Mouse (Mus musculus) 416B (cell line): ENCODE measurements at regions not wholly inside any gene's neighbourhood (a gene's known extent, or its start where the extent isn't known, plus 50 kb on each side); places are given as distances from the start of the nearest gene placed in this dataset.

Experiments
- DNase-seq: peaks from one replicate; pipeline ENCODE4 v3.0.0; 2011; ENCODE audit warnings: low read depth

DNA sequence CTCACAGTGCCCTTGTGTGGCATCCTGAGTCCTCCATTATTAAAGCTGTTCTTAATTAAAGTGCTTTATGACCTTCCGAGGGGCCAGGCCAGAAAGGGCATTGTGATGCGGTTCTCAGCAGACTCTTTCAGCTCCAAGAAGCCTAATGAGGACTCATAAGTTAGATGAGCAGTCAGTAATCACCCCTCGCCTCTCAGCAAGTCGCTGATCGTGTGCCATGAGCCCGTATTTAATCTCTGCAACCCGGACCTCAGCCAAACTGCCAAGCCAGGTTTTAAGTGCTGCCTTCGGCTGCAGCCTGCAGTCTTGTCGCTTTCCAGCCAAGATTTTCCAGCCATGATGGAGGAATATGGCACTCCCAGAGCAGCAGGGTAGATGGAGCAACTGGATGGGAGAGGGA is 56.1 kb upstream of the Rbfox1 start:
- DNase-seq: no peak

DNA sequence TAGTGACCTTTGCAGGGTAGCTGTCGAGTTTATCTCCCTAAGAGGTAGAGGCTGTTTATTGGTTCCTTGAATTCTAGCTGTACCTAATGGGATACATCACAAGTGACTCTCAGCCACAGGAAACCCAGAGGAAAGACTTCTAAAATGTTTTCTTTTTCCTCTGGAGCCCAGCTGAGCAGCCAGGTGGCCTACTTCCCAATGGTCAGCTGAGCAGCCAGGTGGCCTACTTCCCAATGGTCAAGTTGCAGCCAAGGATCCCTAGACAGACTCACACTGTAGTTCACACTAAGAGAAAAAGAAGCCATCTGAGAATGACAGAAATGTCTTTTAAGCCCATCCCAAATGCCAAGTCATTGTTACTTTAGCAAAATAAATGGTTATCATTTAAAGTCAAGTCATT is 61.8 kb upstream of the Rbfox1 start:
- DNase-seq: no peak

DNA sequence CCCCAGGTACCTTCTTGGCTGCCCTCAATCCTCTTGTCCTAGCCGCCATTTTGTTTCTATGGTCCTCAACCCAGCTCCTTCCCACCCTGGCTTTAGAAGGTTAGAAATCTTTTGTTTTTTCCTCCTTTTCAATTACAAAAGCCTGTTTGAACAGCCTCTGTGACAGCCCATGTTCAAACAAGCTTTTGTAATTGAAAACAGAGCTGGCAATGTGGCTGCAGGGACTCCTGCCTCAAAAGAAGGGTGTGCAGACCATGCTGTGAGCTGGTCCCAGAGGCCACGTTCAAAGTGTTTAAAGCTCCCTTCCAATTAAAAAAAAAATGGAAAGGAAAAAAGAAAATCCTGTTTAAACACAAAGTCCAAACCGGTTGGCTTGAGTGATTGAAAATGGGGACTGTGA is 68.0 kb upstream of the Rbfox1 start:
- DNase-seq: no peak

DNA sequence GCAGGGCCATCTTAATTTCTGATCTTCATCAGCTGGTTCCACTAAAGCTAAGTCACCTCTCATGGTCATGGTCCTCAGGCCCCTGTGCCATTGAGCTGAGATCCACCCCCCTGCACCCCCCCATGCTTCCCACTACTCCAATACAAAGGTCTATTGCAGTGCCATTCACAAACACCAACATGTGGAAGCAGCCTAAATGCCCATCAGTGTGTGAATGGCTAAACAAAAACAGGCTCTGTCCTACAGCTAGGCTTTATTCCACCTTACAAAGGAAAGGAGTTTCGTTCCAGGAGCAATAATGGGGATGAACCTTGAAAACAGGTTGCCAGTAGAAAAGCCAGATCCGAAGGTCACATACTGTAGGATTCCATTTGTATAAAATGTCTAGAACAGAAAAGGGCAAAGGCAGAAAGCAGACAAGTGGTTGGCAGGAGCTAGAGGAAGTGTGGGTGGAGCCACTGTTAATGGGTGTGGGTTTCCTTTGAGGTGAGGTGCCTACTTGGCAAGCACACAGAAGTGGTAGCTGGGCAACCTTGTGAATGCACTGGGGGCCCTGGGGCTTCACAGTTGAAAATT is 72.8 kb upstream of the Rbfox1 start:
- no peak for DNase-seq

DNA sequence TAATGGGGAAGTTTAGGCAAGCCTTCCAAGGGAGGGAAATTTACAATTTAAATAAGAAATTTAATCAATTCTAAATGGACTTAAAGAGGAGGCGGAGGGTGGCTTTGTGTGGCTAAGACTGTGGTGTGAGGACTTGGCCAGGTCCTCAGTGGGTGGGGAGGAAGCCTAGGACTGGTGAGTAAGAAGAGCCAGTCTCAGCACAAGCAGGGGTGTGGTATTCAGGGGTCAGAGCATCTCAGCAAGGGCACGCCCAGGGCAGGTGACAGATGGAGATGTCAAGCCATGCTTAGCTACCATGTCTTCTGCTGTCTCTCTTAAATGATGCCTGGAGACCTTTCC is 73.5 kb upstream of the Rbfox1 start:
- no peak for DNase-seq

DNA sequence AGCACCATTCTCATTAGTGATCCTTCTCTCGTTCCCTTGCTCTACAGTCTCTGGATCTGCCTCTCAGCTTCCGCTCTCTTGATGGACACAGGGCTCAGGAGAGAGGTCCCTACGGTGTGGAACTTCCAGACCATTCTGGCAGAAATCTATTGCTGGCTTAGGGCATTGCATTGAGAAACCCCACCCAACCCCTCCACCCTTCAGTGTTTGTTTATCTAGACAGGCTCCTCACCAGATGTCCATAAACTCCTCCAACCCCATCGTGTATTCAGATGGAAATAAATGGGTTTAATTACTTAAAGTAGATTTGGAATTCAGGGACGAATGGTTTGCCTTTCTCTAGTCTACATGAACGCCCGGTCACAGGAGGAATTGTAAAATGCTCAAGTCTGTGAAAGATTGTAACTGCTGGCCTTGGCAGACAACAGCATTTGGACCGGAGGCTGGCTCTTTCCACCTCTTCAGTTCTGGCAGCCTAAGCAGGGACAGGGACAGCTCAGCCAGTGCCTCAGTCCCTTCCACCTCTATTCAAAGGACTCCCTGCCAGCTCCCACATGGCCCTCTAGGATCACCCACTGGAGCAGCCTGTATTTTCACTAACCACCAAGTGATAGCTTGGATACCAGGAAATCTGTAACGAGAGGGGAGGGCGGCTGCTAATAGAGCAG is 74.0 kb upstream of the Rbfox1 start:
- DNase-seq: no peak

DNA sequence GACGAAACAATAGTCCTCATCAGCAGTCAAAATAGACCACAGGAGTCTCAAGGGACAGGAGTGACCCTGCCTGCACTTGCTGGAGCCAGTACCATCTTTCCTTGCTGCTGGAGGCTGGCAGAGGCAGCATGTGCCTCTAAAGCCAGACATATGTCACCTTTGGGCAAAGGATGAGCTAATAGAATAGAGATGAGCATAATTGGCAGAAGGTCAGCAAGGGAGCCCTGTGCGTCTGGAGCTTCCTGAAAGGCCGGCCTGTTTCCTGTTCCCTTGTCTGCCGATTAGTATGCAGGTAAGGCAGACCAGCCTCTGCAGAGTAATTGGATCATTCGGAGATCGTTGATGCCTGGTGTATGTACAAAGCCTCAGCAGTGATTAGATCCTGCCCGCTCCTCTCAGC is 87.0 kb upstream of the Rbfox1 start:
- no peak for DNase-seq

DNA sequence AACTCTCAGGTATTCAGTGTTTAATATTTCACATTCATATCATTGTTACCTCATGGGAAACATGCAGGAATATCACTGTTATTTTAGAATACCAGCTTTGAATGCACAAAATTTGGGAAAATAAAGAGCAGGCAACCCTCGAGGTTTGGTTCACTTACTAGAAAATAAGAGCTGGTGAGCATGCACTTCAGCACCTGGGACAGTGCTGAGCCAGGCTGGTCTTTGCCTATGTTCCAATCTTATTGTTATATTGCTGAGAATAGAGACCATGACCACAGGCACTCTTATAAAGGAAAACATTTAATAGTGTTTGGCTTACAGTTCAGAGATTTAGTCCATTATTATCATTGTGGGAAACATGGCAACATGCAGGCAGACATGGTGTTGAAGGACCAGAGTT is 92.9 kb upstream of the Rbfox1 start:
- DNase-seq: no peak

DNA sequence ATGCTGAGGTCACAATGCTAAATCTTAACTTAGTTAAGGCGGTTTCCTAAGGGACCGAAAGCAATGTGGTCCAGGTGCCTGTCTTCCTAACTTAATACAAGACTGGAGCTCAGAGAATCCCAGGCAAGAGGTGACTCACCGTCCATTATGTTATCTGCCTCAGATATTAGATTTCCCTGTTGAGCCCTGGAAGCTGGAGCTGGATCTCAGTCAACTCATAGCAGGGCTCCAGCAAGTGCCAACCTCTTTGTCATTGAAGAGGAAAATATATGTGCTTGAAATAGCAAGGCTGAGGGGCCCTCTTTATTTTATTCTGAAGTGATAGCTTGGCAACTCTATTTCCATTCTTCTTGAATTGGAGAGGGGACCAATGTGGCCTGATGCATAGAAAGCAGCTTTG is 95.0 kb upstream of the Rbfox1 start:
- no peak for DNase-seq

DNA sequence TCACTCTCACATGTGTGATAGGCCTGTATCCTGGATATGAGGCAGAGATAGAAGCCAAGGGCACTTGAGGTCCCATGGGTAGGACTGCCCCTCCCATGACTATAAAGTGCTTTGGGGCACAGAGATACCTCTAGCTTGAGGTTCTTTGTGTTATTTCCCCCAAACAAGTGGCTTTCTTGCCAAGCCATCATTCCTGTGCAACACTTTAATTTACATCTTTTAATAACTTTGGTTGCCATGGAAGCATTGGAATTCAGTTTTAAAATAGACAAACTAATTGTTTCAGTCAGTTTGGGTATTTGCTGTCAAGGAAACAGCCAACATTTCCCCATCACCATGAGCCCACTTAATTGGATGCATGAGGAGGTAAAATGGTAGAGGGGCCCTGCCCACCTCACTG is 97.9 kb upstream of the Rbfox1 start:
- DNase-seq: no peak

DNA sequence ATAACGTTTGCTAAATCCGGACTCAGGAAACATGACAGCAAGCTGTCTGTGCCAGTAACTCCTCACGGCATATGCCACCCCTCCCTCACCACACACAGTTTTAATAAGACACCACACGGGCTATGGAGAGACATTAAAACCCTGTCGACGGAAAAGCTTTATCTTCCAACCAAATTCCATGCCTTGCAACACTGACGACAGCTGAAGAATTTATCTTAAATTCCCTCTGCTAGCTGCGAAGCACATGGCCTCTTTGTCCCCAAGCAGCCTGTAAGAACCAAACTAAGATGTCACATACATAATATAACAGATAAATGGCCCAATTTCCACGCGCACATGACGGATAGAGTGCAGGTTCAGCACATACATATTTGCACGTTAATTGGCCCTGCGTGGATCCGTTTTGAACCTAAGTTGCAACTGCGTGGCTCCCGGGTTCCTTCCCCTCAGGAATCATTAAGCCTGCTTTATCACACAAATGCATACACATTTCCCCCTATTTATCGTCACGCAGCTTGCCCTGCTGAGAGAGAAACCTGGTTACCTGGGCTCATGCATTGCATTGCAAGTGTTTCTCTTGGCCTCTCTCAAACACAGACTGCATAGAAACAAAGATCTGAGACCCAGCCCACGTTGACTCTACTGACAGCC is 118.3 kb upstream of the Rbfox1 start:
- no peak for DNase-seq

DNA sequence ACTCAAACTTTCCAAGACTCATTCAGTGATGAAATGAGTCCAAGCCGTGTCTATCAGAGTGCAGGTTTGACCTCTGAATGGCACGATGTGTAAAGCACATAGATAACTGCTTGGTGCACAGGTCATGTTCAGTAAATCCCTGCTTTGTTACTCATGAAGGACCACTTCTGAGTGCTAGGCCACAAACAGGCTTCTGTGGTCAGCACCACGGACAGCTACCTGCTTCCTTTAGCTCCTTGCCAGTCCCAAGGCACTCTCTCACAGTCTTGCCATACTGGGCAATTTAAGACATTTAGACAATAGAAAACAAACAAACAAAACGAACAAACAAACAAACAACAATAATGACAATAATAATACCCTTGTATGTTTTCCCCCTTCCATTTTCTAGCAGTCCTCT is 120.0 kb upstream of the Rbfox1 start:
- DNase-seq: peak; percentile 36

DNA sequence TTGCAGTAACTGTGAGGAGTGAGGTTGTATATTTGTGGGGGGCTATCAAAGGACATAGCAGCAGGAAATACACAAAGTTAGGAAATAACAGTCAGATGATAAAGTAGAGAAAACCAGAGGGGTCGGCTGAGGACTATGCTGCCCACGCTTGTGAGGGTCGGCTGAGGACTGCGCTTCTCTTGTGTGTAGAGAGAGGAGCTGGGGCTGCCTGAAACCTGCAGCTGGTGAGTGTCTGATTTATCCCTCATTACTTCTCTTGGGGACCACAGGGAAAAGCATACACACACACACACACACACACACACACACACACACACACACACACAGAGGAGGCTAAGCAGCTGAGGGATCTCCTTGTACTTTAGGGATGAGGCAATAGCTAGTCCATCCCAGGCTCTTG is 124.3 kb upstream of the Rbfox1 start:
- DNase-seq: no peak

DNA sequence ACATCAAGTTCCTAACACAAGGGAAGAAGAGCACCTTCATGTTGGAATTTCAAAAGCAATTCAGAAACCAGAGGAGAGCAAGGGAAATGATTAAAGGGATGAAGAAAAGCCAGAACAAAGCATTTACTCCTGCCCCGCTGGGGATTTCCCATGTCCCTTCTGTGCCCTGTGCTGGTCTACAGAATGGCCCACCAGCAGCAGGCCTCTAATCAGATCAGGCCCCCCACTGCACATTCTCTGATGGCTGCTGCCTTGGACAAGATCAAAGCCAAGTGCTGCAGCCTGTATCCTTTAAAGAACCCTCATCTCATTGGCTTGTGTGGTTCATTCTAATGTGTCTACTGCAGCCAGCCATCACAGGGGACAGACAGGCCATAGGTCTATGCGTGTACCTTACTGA is 126.1 kb upstream of the Rbfox1 start:
- DNase-seq: no peak

DNA sequence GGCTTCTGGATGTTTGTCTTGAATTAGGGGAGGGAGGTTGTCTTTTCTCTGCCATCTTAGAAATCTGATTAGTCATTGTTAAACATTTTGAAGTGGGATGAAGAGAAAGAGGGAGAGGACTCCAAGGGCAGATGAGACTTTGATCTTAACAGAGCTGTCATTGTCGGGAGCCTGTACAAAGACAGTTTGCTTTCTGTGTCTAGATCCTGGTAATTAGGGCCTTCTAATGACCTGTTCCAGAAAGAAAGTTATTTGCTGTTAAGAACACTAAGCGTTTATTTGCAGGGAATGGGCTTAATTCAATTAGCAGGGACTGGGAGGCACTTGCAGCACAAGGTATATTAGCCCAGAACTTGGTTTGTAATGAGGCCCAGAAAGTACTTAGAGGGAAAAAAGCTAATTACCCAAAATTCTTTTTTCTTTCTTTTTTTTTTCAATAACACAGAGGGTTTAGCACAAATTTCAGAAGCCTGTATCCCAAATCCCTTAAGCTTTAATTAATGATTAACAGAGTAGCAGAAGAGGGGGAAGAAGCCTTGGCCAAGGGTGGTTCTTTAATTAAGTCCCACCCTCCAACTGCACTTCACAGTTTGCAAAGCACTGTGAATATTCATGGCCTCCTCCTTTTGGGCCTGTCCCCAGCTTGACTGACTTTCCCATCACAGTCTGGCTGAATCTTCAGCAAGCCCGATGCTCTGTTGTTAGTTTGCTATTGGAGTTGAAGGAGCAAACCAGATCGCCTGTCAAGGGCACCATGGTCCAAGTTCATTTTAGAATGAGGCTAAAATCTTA is 142.2 kb upstream of the Rbfox1 start:
- no peak for DNase-seq

DNA sequence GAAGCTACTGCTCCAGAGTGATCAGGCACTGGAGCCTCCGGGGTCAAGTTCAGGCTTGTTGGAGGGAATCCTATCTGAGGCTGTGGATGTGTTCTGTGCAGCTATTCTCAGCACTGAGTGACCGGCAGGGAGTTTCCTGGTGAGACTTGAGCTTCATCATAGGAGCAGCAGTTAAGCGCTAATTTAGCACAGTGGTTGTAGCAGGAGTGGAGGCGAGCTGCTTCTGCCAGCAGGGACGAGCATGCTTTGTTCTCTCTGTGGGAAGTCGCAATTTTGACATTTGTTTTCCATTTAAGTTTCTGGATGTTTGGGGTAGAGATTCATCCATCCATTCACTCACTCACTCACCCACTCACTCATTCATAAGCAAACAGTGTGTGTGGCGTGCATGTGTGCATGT is 144.4 kb upstream of the Rbfox1 start:
- DNase-seq: no peak

DNA sequence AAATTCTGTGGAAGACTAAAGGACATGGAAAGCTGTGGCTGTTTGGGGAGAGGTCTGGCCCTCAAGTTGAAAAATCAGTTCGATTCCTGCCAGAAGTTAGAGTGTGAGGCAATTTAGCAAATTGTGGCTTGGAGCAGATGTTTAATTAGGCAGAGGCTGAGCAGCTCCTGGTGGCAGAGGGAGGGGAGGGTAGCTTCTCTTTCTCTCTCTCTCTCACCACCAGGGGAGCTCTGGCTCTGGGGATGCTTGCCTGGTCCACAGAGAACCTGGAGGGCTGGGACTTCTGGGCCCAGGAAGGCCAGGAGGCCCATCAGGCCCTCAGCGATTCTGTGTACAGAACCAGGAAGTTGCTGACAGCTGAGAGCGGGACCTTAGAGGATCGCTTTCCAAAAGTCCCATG is 151.5 kb upstream of the Rbfox1 start:
- DNase-seq: no peak

DNA sequence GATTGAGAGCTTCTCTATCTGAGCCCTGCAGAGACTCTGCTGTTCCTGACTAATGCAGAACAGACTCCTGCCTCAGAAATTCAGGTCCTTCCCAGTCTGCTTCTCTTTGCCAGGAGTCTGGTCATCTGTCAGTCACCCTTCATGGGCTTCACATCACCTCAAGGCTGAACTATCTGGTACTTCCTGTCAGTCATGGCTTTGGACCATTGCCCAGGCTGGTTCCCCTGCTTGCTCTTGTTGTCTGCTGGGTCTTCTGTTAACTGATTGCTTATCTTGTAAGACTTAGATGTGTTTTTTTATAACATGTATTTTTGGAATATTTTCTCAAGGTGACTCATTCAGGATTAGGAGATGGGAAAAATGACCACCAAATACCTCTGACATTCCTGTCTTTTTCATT is 162.6 kb upstream of the Rbfox1 start:
- no peak for DNase-seq

DNA sequence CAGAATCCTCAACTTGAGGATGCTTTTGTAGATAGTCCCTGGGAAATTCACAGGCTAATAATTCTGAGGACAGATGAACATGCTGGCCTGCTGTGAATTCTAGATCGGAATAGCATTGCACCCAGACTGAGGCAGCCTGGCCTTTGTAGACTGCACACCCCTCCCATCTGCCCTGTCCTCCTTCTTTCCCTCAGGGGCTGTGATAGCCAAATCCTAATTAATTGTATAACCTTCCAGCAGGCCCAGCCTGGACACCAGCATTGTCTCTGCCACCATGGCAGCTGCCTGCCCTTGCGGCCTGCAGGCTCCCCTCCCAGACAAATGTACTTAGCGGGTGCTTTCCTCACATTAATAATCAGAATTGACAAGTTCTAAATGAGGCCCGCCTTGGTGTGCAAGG is 171.7 kb upstream of the Rbfox1 start:
- DNase-seq: no peak

DNA sequence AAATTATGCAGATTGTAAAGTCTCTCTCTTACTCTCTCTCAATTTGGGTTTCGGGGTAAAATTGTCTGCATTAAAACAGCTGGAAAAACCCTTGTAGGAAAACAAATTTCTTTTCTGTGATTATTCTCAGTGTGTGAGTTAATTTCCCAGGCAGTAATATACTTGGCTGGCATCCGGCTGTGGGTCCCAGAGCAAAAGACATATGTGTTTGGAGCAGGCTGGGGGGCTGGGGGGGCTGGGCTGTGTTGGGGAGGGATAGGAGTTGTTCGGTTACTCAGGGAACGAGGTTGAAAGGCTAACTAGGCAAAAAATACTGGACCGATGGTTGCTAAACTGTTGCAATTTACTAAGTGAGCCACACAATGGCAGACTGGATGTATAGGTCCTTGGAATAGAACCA is 175.3 kb upstream of the Rbfox1 start:
- no peak for DNase-seq

DNA sequence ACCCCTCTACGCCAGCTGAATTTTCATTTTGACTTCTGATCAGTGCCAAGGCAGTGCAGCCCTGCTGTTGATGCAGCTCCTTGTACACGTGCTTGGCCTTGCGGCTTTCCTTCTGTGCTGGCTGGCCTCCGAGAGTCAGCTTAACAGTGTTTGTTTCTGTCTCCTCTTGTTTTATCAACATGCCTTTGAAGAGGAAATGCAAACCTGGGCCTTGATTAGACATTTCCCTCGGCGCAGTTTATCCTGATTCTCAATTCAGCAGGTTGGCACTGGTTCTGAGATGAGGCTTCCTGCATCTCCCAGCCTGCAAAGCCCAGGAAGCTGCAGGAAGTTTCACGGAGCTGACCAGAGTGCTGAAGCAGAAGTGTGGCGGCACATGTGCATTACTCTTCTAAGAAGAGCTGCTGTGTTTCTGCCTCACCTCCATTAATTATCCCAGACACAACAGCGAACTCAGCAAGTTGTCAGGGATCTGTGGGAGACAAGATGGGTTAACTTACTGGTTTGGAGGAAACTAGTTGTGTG is 184.4 kb upstream of the Rbfox1 start:
- DNase-seq: peak; percentile 9

DNA sequence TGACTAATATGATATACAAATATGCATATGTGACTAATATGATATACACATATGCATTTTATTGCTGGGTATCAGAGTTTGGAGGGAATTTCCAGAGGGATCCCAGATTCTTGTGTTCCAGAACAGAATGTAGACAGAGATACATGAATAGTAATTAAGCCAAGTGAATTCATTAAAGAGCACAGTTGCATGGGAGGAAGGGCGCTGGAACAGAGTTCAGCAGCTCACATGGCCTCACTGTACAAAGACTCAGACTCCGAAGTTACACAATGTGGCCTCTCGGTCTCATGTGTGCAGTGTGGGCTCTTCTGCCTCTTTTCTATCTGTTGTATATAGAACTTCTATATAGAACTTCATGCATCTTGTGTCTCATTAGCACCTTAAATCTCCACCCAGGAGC is 196.8 kb upstream of the Rbfox1 start:
- DNase-seq: no peak

DNA sequence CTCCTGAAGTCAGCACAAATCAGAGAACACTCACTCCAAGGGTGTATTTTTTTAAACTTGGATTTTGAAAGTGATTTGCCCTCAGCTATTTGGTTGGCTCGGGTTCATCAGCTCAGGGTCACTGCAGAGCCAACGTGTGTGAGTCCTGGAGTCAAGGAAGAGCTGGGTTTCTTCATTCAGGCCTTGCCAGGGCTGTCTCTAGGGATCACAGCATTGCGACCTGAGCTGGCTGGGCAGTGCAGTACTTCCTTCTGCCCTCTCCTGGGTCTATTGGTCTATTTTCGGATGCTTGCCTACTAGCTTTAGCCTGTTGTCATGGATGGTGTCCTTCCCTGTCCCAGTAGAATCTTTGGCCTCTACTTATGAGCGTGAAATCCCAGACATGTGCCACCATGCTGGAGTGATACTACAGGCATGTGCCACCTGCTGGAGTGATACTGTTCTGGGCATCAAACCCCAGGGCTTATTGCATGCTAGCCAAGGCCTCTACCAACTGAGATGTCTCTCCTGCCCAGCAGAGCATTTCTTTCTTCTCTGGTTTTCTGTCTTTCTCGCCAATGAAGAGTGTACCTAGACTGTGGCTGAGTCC is 211.7 kb upstream of the Rbfox1 start:
- no peak for DNase-seq
